Mouse (Mus musculus): ENCODE data around the gene Dock1. TPM values are rescaled to one million over a fixed set of nuclear protein-coding genes. Genes with fewer than 3 reads are reported as not detected.

The Dock1 gene
- polyA plus RNA-seq, 1 experiment from 2014 or later: 23.2 TPM

DNA sequence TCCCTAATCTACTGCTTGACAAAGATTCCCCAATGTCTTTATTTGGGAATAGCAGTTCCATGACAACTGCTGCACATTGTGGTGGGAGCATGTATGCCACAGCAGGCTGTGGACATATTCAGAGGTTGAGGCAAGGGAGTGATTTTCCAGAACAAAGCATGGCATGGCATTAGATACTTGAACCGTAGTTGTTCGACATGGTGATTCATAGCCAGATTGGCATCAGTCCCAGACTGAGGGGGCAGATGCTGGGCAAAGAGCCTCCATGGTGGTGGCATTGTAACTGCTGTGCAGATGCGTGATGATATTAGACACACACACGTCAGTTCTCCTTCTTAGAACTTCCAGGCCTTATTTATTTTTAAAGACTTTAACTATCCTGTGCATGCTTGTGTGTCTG lies 129.6 kb downstream of the Dock1 start:
- H3K36me3 ChIP-seq (ENCODE audit: control insufficient read depth, insufficient read depth, low read length): peaks cover 17% of the 10 kb centered on the region
- H3K4me1 ChIP-seq (ENCODE audit: control insufficient read depth in 2 of 2, insufficient read depth in 2 of 2, low read length in 2 of 2): no peaks in the 10 kb centered on the region
- H3K9ac ChIP-seq (ENCODE audit: low read length): no peak overlapping the region
- no peak for ATAC-seq (ENCODE audit: insufficient number of reproducible peaks, insufficient read depth, low FRiP score, low read depth)
- H3K4me2 ChIP-seq (ENCODE audit: low read length): no peak overlapping the region
- 78% methylated on average over 4 of the region's 4 CpGs for WGBS
- H3K27ac ChIP-seq (replicated peaks in 1 of 2; ENCODE audit: control insufficient read depth in 1 of 2, insufficient read depth in 1 of 2, low read depth in 2 of 2, low read length in 2 of 2): no peak overlapping the region
- no peaks in the 10 kb centered on the region for H3K9me3 ChIP-seq (ENCODE audit: control insufficient read depth, low read length)
- H3K27me3 ChIP-seq (ENCODE audit: control insufficient read depth, insufficient read depth, low read length): no peaks in the 10 kb centered on the region
- H3K4me3 ChIP-seq (ENCODE audit: control insufficient read depth in 1 of 2, insufficient read depth in 1 of 2, low read depth in 1 of 2, low read length in 2 of 2): no peak overlapping the region

DNA sequence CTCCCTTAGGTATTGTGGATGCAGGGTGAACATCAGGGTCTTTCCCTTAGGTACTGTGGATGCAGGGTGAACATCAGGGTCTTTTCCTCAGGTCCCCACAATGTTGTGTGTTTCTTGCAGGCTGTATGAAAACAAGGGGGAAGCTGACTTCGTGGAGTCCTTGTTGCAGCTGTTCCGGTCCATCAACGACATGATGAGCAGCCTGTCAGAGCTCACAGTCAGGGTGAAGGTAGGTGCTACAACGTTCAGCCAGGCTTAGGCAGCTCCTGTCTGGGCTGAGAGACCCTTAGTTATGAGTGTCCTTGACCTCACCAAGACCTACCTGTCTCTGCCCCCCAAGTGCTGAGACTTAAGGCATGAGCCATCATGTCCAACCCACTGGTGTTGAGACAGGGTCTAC lies 134.0 kb downstream of the Dock1 start:
- Histone ChIP-seq H3K4me2 (ENCODE audit: low read length) (no peak overlapping the region), H3K9ac (ENCODE audit: low read length) (no peak overlapping the region), H3K4me1 (ENCODE audit: control insufficient read depth in 2 of 2, insufficient read depth in 2 of 2, low read length in 2 of 2) (no peaks in the 10 kb centered on the region), H3K36me3 (ENCODE audit: control insufficient read depth, insufficient read depth, low read length) (peaks cover 39% of the 10 kb centered on the region), H3K4me3 (ENCODE audit: control insufficient read depth in 1 of 2, insufficient read depth in 1 of 2, low read depth in 1 of 2, low read length in 2 of 2) (no peak overlapping the region), H3K27me3 (ENCODE audit: control insufficient read depth, insufficient read depth, low read length) (no peaks in the 10 kb centered on the region), H3K9me3 (ENCODE audit: control insufficient read depth, low read length) (no peaks in the 10 kb centered on the region), H3K27ac (replicated peaks in 1 of 2; ENCODE audit: control insufficient read depth in 1 of 2, insufficient read depth in 1 of 2, low read depth in 2 of 2, low read length in 2 of 2) (no peak overlapping the region)
- 84% methylated on average over 4 of the region's 4 CpGs for WGBS
- no peak for ATAC-seq (ENCODE audit: insufficient number of reproducible peaks, insufficient read depth, low FRiP score, low read depth)

DNA sequence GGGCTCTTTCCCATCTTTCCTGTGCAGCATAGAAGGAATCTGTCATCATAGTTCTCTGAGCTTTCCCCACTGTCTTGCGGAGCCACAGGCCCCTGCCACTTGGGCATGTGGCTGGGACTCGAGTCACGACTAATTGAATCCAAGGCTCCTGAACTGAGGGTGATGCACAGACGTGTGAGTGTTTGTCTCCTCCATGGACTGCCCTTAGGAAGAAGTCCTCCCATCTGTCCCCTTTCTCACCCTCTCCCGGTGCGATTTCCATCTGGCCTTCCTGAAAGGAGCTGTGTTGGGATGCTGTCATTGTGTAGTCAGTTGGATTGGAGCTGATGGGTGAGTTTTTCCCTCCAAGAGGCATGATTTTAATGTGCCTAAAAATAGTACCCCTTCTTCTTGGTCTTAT lies 136.3 kb downstream of the Dock1 start:
- H3K4me3 ChIP-seq (ENCODE audit: control insufficient read depth in 1 of 2, insufficient read depth in 1 of 2, low read depth in 1 of 2, low read length in 2 of 2): no peak overlapping the region
- H3K9ac ChIP-seq (ENCODE audit: low read length): no peak overlapping the region
- no peak overlapping the region for H3K4me2 ChIP-seq (ENCODE audit: low read length)
- H3K9me3 ChIP-seq (ENCODE audit: control insufficient read depth, low read length): no peaks in the 10 kb centered on the region
- H3K27me3 ChIP-seq (ENCODE audit: control insufficient read depth, insufficient read depth, low read length): no peaks in the 10 kb centered on the region
- H3K4me1 ChIP-seq (ENCODE audit: control insufficient read depth in 2 of 2, insufficient read depth in 2 of 2, low read length in 2 of 2): no peaks in the 10 kb centered on the region
- peaks cover 49% of the 10 kb centered on the region for H3K36me3 ChIP-seq (ENCODE audit: control insufficient read depth, insufficient read depth, low read length)
- 59% methylated on average over 6 of the region's 6 CpGs for WGBS
- no peak for ATAC-seq (ENCODE audit: insufficient number of reproducible peaks, insufficient read depth, low FRiP score, low read depth)
- H3K27ac ChIP-seq (replicated peaks in 1 of 2; ENCODE audit: control insufficient read depth in 1 of 2, insufficient read depth in 1 of 2, low read depth in 2 of 2, low read length in 2 of 2): no peak overlapping the region

DNA sequence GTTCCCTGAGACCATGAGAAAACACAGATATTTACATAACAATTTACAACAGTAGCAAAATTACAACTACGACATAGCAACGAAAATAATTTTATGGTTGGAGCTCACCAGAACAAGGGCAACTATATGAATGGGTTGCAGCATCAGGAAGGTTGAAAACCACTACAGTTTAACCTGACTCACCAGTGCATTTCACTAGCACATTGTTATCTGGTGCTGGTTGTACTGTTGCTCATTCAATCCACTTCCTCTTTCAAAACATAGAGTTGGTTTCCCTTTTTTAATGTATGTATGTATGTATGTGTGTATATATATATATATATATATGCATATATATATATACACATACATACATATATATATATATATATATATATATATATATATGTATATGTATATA lies 138.0 kb downstream of the Dock1 start:
- no peak overlapping the region for H3K4me3 ChIP-seq (ENCODE audit: control insufficient read depth in 1 of 2, insufficient read depth in 1 of 2, low read depth in 1 of 2, low read length in 2 of 2)
- no peaks in the 10 kb centered on the region for H3K9me3 ChIP-seq (ENCODE audit: control insufficient read depth, low read length)
- 86% methylated on average over 2 of the region's 2 CpGs for WGBS
- peaks cover 55% of the 10 kb centered on the region for H3K36me3 ChIP-seq (ENCODE audit: control insufficient read depth, insufficient read depth, low read length)
- H3K27ac ChIP-seq (replicated peaks in 1 of 2; ENCODE audit: control insufficient read depth in 1 of 2, insufficient read depth in 1 of 2, low read depth in 2 of 2, low read length in 2 of 2): no peak overlapping the region
- no peak for ATAC-seq (ENCODE audit: insufficient number of reproducible peaks, insufficient read depth, low FRiP score, low read depth)
- H3K4me2 ChIP-seq (ENCODE audit: low read length): no peak overlapping the region
- no peak overlapping the region for H3K9ac ChIP-seq (ENCODE audit: low read length)
- no peaks in the 10 kb centered on the region for H3K4me1 ChIP-seq (ENCODE audit: control insufficient read depth in 2 of 2, insufficient read depth in 2 of 2, low read length in 2 of 2)
- no peaks in the 10 kb centered on the region for H3K27me3 ChIP-seq (ENCODE audit: control insufficient read depth, insufficient read depth, low read length)

DNA sequence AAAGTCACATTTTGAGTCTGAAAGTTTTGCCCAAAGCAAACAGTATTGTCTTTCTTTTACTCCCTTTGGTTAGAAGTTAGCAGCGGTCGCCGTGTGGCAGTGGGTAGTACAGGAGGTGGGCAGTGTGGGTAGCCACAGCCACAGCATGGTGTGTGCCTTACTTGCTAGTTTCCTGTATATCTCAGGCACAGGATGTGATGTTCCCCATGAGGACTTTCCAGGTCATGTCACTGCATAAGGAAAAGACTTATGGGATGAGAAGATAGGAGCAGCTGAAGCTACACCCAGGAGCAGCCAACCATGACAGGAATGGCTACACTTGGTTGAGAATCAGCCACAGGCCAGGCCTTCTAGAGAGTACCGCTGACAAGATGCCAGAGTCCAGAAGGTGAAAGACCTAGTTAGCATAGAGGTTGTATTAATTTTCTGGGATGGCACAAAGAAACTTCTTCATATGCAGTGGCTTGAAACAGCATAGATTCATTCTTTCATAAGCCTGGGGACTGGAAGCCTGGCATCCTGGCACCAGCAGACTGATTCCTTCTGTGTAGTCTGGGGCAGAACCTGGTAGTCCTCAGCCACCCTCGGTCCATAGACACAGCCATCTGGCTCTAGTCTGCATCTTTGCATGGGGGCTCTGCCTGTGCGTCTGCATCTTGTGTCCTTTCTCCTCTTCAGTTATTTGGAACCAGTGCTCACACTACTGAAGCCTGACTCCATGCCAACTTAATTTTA lies 139.0 kb downstream of the Dock1 start:
- Histone ChIP-seq H3K9ac (ENCODE audit: low read length) (no peak overlapping the region), H3K9me3 (ENCODE audit: control insufficient read depth, low read length) (no peaks in the 10 kb centered on the region), H3K27me3 (ENCODE audit: control insufficient read depth, insufficient read depth, low read length) (no peaks in the 10 kb centered on the region), H3K4me2 (ENCODE audit: low read length) (no peak overlapping the region), H3K36me3 (ENCODE audit: control insufficient read depth, insufficient read depth, low read length) (peaks cover 53% of the 10 kb centered on the region), H3K4me3 (ENCODE audit: control insufficient read depth in 1 of 2, insufficient read depth in 1 of 2, low read depth in 1 of 2, low read length in 2 of 2) (no peak overlapping the region), H3K27ac (replicated peaks in 1 of 2; ENCODE audit: control insufficient read depth in 1 of 2, insufficient read depth in 1 of 2, low read depth in 2 of 2, low read length in 2 of 2) (no peak overlapping the region), H3K4me1 (ENCODE audit: control insufficient read depth in 2 of 2, insufficient read depth in 2 of 2, low read length in 2 of 2) (no peaks in the 10 kb centered on the region)
- no peak for ATAC-seq (ENCODE audit: insufficient number of reproducible peaks, insufficient read depth, low FRiP score, low read depth)
- 90% methylated on average over 6 of the region's 6 CpGs for WGBS

DNA sequence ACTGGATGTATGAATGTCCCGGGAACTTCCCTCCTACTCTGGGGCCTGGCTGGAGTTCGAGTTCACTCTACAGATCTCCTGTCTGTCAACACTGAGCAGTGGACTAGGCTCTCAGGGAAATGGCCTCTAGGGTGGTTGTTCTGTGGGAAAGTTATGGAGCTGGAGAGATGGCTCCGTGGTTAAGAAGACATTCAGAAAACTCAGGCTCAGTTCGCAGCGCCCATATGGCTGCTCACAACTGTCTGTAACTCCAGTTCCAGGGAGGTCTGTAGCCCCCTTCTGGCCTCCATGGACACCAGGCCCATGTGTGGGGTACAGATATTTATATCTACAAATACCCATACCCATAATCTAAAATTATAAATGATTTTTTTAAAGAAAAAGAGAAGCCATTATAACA lies 148.0 kb downstream of the Dock1 start:
- no peak for ATAC-seq (ENCODE audit: insufficient number of reproducible peaks, insufficient read depth, low FRiP score, low read depth)
- 95% methylated on average over 5 of the region's 5 CpGs for WGBS
- H3K4me2 ChIP-seq (ENCODE audit: low read length): no peak overlapping the region
- H3K9ac ChIP-seq (ENCODE audit: low read length): no peak overlapping the region
- H3K27ac ChIP-seq (replicated peaks in 1 of 2; ENCODE audit: control insufficient read depth in 1 of 2, insufficient read depth in 1 of 2, low read depth in 2 of 2, low read length in 2 of 2): no peak overlapping the region
- H3K36me3 ChIP-seq (ENCODE audit: control insufficient read depth, insufficient read depth, low read length): peaks cover 28% of the 10 kb centered on the region; the same call in 1 of the 2 replicates
- no peaks in the 10 kb centered on the region for H3K9me3 ChIP-seq (ENCODE audit: control insufficient read depth, low read length)
- H3K27me3 ChIP-seq (ENCODE audit: control insufficient read depth, insufficient read depth, low read length): no peaks in the 10 kb centered on the region
- no peak overlapping the region for H3K4me3 ChIP-seq (ENCODE audit: control insufficient read depth in 1 of 2, insufficient read depth in 1 of 2, low read depth in 1 of 2, low read length in 2 of 2)
- 0 out of 4 replicates have a peak, but pooled peaks cover 0 to 4% of the 10 kb centered on the region in 2 experiments for H3K4me1 ChIP-seq (ENCODE audit: control insufficient read depth in 2 of 2, insufficient read depth in 2 of 2, low read length in 2 of 2)

DNA sequence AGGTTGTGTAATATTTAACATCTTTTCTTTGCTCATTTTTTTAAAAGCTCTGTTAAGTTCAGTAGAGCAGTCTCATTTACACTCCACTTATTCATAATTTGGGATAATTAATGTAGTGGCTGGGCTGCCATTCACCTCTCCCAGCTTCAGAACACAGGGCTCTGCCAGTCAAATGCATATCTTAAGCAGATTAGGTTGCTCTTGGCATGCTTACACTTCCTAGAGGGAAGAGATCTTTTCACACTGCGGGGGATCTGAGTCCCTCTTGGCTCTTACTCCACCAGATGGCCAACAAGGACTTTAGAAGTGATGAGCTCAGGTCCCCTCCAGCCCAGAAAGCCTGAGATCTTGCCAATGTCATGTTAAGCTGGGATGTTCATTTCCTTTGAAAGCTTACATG lies 150.8 kb downstream of the Dock1 start:
- no peak overlapping the region for H3K9ac ChIP-seq (ENCODE audit: low read length)
- H3K4me2 ChIP-seq (ENCODE audit: low read length): no peak overlapping the region
- no peaks in the 10 kb centered on the region for H3K9me3 ChIP-seq (ENCODE audit: control insufficient read depth, low read length)
- H3K27ac ChIP-seq (replicated peaks in 1 of 2; ENCODE audit: control insufficient read depth in 1 of 2, insufficient read depth in 1 of 2, low read depth in 2 of 2, low read length in 2 of 2): no peak overlapping the region
- no peak overlapping the region for H3K4me3 ChIP-seq (ENCODE audit: control insufficient read depth in 1 of 2, insufficient read depth in 1 of 2, low read depth in 1 of 2, low read length in 2 of 2)
- H3K36me3 ChIP-seq (ENCODE audit: control insufficient read depth, insufficient read depth, low read length): 0 out of 2 replicates have a peak, but pooled peaks cover 21% of the 10 kb centered on the region
- H3K27me3 ChIP-seq (ENCODE audit: control insufficient read depth, insufficient read depth, low read length): no peaks in the 10 kb centered on the region
- 22% methylated on average over 1 of the region's 1 CpGs for WGBS
- H3K4me1 ChIP-seq (ENCODE audit: control insufficient read depth in 2 of 2, insufficient read depth in 2 of 2, low read length in 2 of 2): 0 out of 4 replicates have a peak, but pooled peaks cover 0 to 4% of the 10 kb centered on the region in 2 experiments
- ATAC-seq (ENCODE audit: insufficient number of reproducible peaks, insufficient read depth, low FRiP score, low read depth): no peak

DNA sequence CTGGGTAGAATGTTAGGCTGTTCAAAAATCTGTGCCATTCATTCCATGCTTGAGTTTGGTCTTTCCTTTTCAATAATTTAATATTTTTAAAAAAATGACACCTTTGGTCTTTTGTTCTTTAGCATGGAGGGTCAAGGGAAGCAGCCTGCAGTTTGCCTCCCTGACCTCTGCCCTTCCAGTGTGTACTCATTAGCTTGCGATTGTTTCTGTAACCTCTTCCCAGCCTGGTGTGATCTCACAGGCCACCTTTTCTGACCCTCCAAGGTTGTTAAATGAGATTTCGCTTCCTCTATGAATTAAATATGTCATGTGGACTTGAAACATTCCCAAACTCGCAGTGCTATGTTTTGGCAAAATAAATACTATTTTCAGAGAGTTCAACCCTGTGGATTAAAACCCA lies 151.6 kb downstream of the Dock1 start:
- Histone ChIP-seq H3K4me2 (ENCODE audit: low read length) (no peak overlapping the region), H3K27ac (replicated peaks in 1 of 2; ENCODE audit: control insufficient read depth in 1 of 2, insufficient read depth in 1 of 2, low read depth in 2 of 2, low read length in 2 of 2) (no peak overlapping the region), H3K9ac (ENCODE audit: low read length) (no peak overlapping the region), H3K4me1 (ENCODE audit: control insufficient read depth in 2 of 2, insufficient read depth in 2 of 2, low read length in 2 of 2) (0 out of 4 replicates have a peak, but pooled peaks cover 0 to 4% of the 10 kb centered on the region in 2 experiments), H3K36me3 (ENCODE audit: control insufficient read depth, insufficient read depth, low read length) (0 out of 2 replicates have a peak, but pooled peaks cover 14% of the 10 kb centered on the region), H3K4me3 (ENCODE audit: control insufficient read depth in 1 of 2, insufficient read depth in 1 of 2, low read depth in 1 of 2, low read length in 2 of 2) (no peak overlapping the region), H3K9me3 (ENCODE audit: control insufficient read depth, low read length) (no peaks in the 10 kb centered on the region), H3K27me3 (ENCODE audit: control insufficient read depth, insufficient read depth, low read length) (no peaks in the 10 kb centered on the region)
- WGBS: 83% methylated on average over 3 of the region's 3 CpGs
- ATAC-seq (ENCODE audit: insufficient number of reproducible peaks, insufficient read depth, low FRiP score, low read depth): no peak
